Mouse (Mus musculus): Measurements from ENCODE around the gene Fam219a. TPM values are rescaled to one million over a fixed set of nuclear protein-coding genes. Genes with fewer than 3 reads are reported as not detected.

The Fam219a gene
- total RNA-seq, 2 experiments from 2014 or later, result 16.2 to 17.1 TPM

- no peak for DNase-seq
- intact Hi-C loops (cut with DNase I; ENCODE audit: low total_unique reads), result loop anchor here (10.0 kb wide), 1 partner anchor 148 kb away; no protein-coding TSS in a partner anchor
Observed at GRCm38 (mm10) chr4:41557092-41557491, 12.2 kb downstream of the Fam219a start.

- peak; percentile 34 for DNase-seq
- intact Hi-C loops (cut with DNase I; ENCODE audit: low total_unique reads), result loop anchor here (10.0 kb wide), 1 partner anchor 148 kb away; no protein-coding TSS in a partner anchor
Observed at GRCm38 (mm10) chr4:41556311-41556953, 12.9 kb downstream of the Fam219a start.

- DNase-seq, result peak; percentile 78
- intact Hi-C loops (cut with DNase I; ENCODE audit: low total_unique reads), result loop anchor here (5.0 to 10.0 kb wide), 2 partner anchors 47 to 150 kb away; no protein-coding TSS in a partner anchor
Observed at GRCm38 (mm10) chr4:41554994-41555663, 14.2 kb downstream of the Fam219a start.

GRCm38 (mm10) chr4:41553116-41553515, 16.2 kb downstream of the Fam219a start:
- intact Hi-C loops (cut with DNase I; ENCODE audit: low total_unique reads), result loop anchor here (2.0 to 10.0 kb wide), 3 partner anchors 49 to 152 kb away; no protein-coding TSS in a partner anchor
- DNase-seq, result no peak

GRCm38 (mm10) chr4:41552529-41552928, 16.8 kb downstream of the Fam219a start:
- intact Hi-C loops (cut with DNase I; ENCODE audit: low total_unique reads), result loop anchor here (2.0 to 10.0 kb wide), 3 partner anchors 50 to 152 kb away; no protein-coding TSS in a partner anchor
- DNase-seq, result peak; percentile 66

- DNase-seq, result no peak
- intact Hi-C loops (cut with DNase I; ENCODE audit: low total_unique reads), result no loop called here
Observed at GRCm38 (mm10) chr4:41547086-41547485, 22.3 kb downstream of the Fam219a start.

GRCm38 (mm10) chr4:41545985-41546384, 23.4 kb downstream of the Fam219a start:
- peak; percentile 40 for DNase-seq
- intact Hi-C loops (cut with DNase I; ENCODE audit: low total_unique reads), result no loop called here

GRCm38 (mm10) chr4:41542136-41542535, 27.2 kb downstream of the Fam219a start:
- no peak for DNase-seq
- intact Hi-C loops (cut with DNase I; ENCODE audit: low total_unique reads), result no loop called here

GRCm38 (mm10) chr4:41534866-41535265, 34.5 kb downstream of the Fam219a start:
- intact Hi-C loops (cut with DNase I; ENCODE audit: low total_unique reads), result no loop called here
- no peak for DNase-seq

- no peak for DNase-seq
- intact Hi-C loops (cut with DNase I; ENCODE audit: low total_unique reads), result no loop called here
Observed at GRCm38 (mm10) chr4:41532420-41532819, 36.9 kb downstream of the Fam219a start.

GRCm38 (mm10) chr4:41527996-41528395, 41.3 kb downstream of the Fam219a start:
- peak; percentile 58 for DNase-seq

GRCm38 (mm10) chr4:41527076-41527475, 42.3 kb downstream of the Fam219a start:
- no peak for DNase-seq
- intact Hi-C loops (cut with DNase I; ENCODE audit: low total_unique reads), result loop anchor here (10.0 kb wide), 1 partner anchor 88 kb away; no protein-coding TSS in a partner anchor

More at GRCm38 (mm10) chr4:41527996-41528395, 41.3 kb downstream of the Fam219a start:
- intact Hi-C loops (cut with DNase I; ENCODE audit: low total_unique reads), result loop anchor here (10.0 kb wide), 1 partner anchor 87 kb away; no protein-coding TSS in a partner anchor

- intact Hi-C loops (cut with DNase I; ENCODE audit: low total_unique reads), result loop anchor here (10.0 kb wide), 1 partner anchor 88 kb away; no protein-coding TSS in a partner anchor
- DNase-seq, result no peak
Observed at GRCm38 (mm10) chr4:41526553-41526952, 42.8 kb downstream of the Fam219a start.

- intact Hi-C loops (cut with DNase I; ENCODE audit: low total_unique reads), result loop anchor here (10.0 kb wide), 1 partner anchor 90 kb away; no protein-coding TSS in a partner anchor
- DNase-seq, result no peak
Observed at GRCm38 (mm10) chr4:41524829-41525228, 44.5 kb downstream of the Fam219a start.

- DNase-seq, result no peak
- intact Hi-C loops (cut with DNase I; ENCODE audit: low total_unique reads), result loop anchor here (10.0 kb wide), 1 partner anchor 91 kb away; no protein-coding TSS in a partner anchor
Observed at GRCm38 (mm10) chr4:41523839-41524238, 45.5 kb downstream of the Fam219a start.

- intact Hi-C loops (cut with DNase I; ENCODE audit: low total_unique reads), result loop anchor here (10.0 kb wide), 1 partner anchor 92 kb away; no protein-coding TSS in a partner anchor
- DNase-seq, result no peak
Observed at GRCm38 (mm10) chr4:41522788-41523187, 46.5 kb downstream of the Fam219a start.

- no peak for DNase-seq
- intact Hi-C loops (cut with DNase I; ENCODE audit: low total_unique reads), result loop anchor here (10.0 kb wide), 1 partner anchor 93 kb away; no protein-coding TSS in a partner anchor
Observed at GRCm38 (mm10) chr4:41522136-41522535, 47.2 kb downstream of the Fam219a start.

GRCm38 (mm10) chr4:41520641-41521040, 48.7 kb downstream of the Fam219a start:
- intact Hi-C loops (cut with DNase I; ENCODE audit: low total_unique reads), result loop anchor here (10.0 kb wide), 1 partner anchor 94 kb away; no protein-coding TSS in a partner anchor
- DNase-seq, result no peak

- no peak for DNase-seq
- intact Hi-C loops (cut with DNase I; ENCODE audit: low total_unique reads), result no loop called here
Observed at GRCm38 (mm10) chr4:41519195-41519594, 50.1 kb downstream of the Fam219a start.

GRCm38 (mm10) chr4:41518349-41518748, 51.0 kb downstream of the Fam219a start:
- DNase-seq, result no peak
- intact Hi-C loops (cut with DNase I; ENCODE audit: low total_unique reads), result no loop called here
